Mouse (Mus musculus) stomach, embryonic 15.5 days (tissue): Measurements from ENCODE around the gene Vmn1r26. TPM values are rescaled to one million over a fixed set of nuclear protein-coding genes. Genes with fewer than 3 reads are reported as not detected.
"Not testable (repeated sequence)": the region's sequence is repeated elsewhere in the genome, so short reads cannot be mapped to it uniquely, and the experiment has no call there.

Experiments
- ATAC-seq: fragments of 200-750 bp; cut with Nextera tagmentation; 2 replicates; pipeline ENCODE4 v1.8.0; 2017; ENCODE audit warnings: low read depth, moderate number of reproducible peaks, moderate TSS enrichment; ENCODE audit not compliant: insufficient read depth, low FRiP score
- H3K27ac ChIP-seq: fragments of 300-500 bp; sonication (generic); 2 replicates; pipeline ENCODE4 v1.5.1; 2015; ENCODE audit warnings: mild to moderate bottlenecking, inconsistent platforms
- H3K27me3 ChIP-seq: fragments of 300-500 bp; sonication (generic); replicated peaks from 2 replicates; pipeline ENCODE4 v1.6.1; 2015; ENCODE audit warnings: inconsistent platforms
- H3K36me3 ChIP-seq: fragments of 300-500 bp; sonication (generic); 2 replicates; pipeline ENCODE4 v1.6.1; 2015; ENCODE audit warnings: inconsistent platforms
- H3K4me1 ChIP-seq: fragments of 300-500 bp; sonication (generic); 2 replicates; pipeline ENCODE4 v1.6.1; 2015; ENCODE audit warnings: inconsistent platforms
- H3K4me2 ChIP-seq: fragments of 300-500 bp; sonication (generic); 2 replicates; pipeline ENCODE4 v1.6.1; 2015; ENCODE audit warnings: mild to moderate bottlenecking, inconsistent platforms
- H3K4me3 ChIP-seq: fragments of 300-500 bp; sonication (generic); replicated peaks from 2 replicates; pipeline ENCODE4 v1.5.1; 2015; ENCODE audit warnings: inconsistent platforms
- H3K9ac ChIP-seq: fragments of 300-500 bp; sonication (generic); 2 replicates; pipeline ENCODE4 v1.6.1; 2015; ENCODE audit warnings: inconsistent platforms
- H3K9me3 ChIP-seq: fragments of 300-500 bp; sonication (generic); 2 replicates; pipeline ENCODE4 v1.6.1; 2016; ENCODE audit warnings: inconsistent platforms
- WGBS: fragments of 180-500 bp; shearing (Covaris S2); methylation state at CpG from one replicate; pipeline ENCODE4 v1.1.7; 2015; 5-methylcytosine and 5-hydroxymethylcytosine counted together
- polyA plus RNA-seq: library from polyadenylated mRNA; unstranded; fragments of >200 nt; fragmentation: Nextera tagmentation; extraction: Ambion mirVana; gene quantifications from 2 replicates; pipeline ENCODE4 v1.2.1, GENCODE M21; 2015

The Vmn1r26 gene
- polyA plus RNA-seq, result not detected in 2 replicates

DNA sequence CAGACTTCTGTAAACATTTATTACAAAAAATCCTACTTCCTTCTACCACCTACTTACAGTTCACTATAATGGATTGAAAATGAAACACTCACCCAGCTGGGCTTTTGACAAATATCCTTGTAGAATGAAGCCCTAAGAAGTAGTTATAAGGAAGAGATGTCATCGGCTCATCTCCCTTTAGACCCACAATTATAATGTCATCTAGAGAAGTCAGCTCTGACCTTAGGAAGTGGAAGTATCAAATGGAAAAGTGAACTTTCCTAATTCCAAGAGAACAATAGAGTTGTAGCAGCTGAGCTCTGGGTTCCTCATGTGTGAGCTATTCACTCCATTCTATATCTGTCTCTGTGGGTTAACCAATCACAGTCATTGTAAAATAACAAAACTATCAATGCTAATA lies at the start of gene Vmn1r26:
TSS of gene Vmn1r26 (minus strand) at position 101 of the 400 bp plus-strand sequence.
- Histone ChIP-seq H3K4me2 (no peak within 1 kb of the TSS), H3K36me3 (no peaks in the 10 kb centered on the region), H3K27ac (no peak within 1 kb of the TSS), H3K9me3 (no peaks in the 10 kb centered on the region), H3K4me3 (no peak within 1 kb of the TSS), H3K4me1 (no peaks in the 10 kb centered on the region), H3K27me3 (no peaks in the 10 kb centered on the region), H3K9ac (no peak within 1 kb of the TSS)
- ATAC-seq, result no peak
- 89% methylated on average over 1 of the region's 1 CpGs for WGBS

DNA sequence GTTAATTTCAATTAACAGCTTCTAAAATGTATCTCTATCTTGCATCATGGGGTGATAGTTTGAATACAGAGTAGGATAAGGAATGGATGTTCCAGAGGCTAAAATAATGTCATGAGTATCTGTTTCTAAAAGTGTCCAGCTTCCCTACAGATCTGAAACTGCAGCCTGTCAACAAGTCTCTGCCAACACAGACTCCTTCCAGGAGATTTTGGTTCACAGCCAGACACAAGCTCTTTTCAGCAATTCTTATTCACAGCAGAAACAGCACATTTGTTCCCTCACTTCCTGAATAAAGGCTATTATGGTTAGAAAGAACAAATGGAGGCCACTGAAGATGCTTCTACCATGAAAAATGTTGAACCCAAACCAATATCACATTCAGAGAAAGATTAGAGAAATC lies 29.1 kb upstream of the Vmn1r26 start:
- Histone ChIP-seq H3K9ac (no peak overlapping the region), H3K4me2 (no peak overlapping the region), H3K4me3 (no peak overlapping the region), H3K9me3 (no peaks in the 10 kb centered on the region), H3K4me1 (no peaks in the 10 kb centered on the region), H3K27me3 (no peaks in the 10 kb centered on the region), H3K36me3 (no peaks in the 10 kb centered on the region), H3K27ac (no peak overlapping the region)
- ATAC-seq, result no peak

- H3K36me3 ChIP-seq, ATAC-seq, H3K4me2 ChIP-seq, H3K27ac ChIP-seq, H3K9me3 ChIP-seq, H3K27me3 ChIP-seq, H3K4me1 ChIP-seq, H3K9ac ChIP-seq, H3K4me3 ChIP-seq: not testable (repeated sequence)
- WGBS, result 87% methylated on average over 21 of the region's 21 CpGs
Measured at GRCm38 (mm10) chr6:58017478-58017877, 2.5 kb upstream of the Vmn1r26 start.

DNA sequence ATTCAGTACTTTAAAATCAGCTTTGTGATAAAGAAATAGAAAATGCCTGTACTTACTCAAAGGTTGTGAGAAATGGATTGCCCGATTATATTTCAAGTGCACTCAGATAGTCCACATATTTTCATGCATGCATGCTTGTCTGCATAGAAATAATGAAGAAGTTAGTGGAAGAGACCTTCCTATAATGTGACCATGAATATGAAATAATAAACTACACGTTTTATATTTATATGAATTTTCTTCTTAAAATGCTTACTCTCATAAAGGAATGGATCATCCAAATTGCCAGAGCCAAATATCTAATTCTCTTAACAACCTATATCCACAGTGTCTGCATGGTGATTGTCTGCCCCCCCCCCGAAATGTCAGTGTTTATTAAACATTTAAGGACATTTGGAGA lies 34.2 kb downstream of the Vmn1r26 start, which contains the start of gene Vmn1r25:
TSS of gene Vmn1r25 (minus strand) at position 101 of the 400 bp plus-strand sequence.
- no peak within 1 kb of the TSS for H3K27ac ChIP-seq
- H3K27me3 ChIP-seq, result no peaks in the 10 kb centered on the region
- no peak for ATAC-seq
- 56% methylated on average over 3 of the region's 3 CpGs for WGBS
- no peaks in the 10 kb centered on the region for H3K9me3 ChIP-seq
- H3K9ac ChIP-seq, result no peak within 1 kb of the TSS
- no peak within 1 kb of the TSS for H3K4me3 ChIP-seq
- no peak within 1 kb of the TSS for H3K4me2 ChIP-seq
- H3K36me3 ChIP-seq, result no peaks in the 10 kb centered on the region
- H3K4me1 ChIP-seq, result no peaks in the 10 kb centered on the region

GRCm38 (mm10) chr6:57961403-57961802 lies 53.6 kb downstream of the Vmn1r26 start, which contains the start of gene Vmn1r24:
Vmn1r24 (minus strand) TSS chr6:57961503.
- H3K4me2 ChIP-seq, H3K9ac ChIP-seq, H3K9me3 ChIP-seq, H3K27me3 ChIP-seq, H3K27ac ChIP-seq, H3K4me3 ChIP-seq, H3K36me3 ChIP-seq, H3K4me1 ChIP-seq, ATAC-seq: not testable (repeated sequence)
- WGBS, result 58% methylated on average over 1 of the region's 1 CpGs

Other genes with a start within 250 kb of the Vmn1r26 start
- 45.4 and 46.2 TPM in 2 replicates for gene Vopp1, start 190.0 kb downstream of the Vmn1r26 start, polyA plus RNA-seq
- not detected in 2 replicates for gene Vmn1r21, start 164.8 kb downstream of the Vmn1r26 start, polyA plus RNA-seq
- not detected in 2 replicates for gene Vmn1r22, start 107.1 kb downstream of the Vmn1r26 start, polyA plus RNA-seq
- not detected in 2 replicates for gene Vmn1r23, start 88.3 kb downstream of the Vmn1r26 start, polyA plus RNA-seq
- not detected in 2 replicates for gene Vmn1r24, start 53.7 kb downstream of the Vmn1r26 start, polyA plus RNA-seq
- gene Vmn1r25, start 34.3 kb downstream of the Vmn1r26 start, polyA plus RNA-seq, result not detected in 2 replicates
- gene Vmn1r27, start 203.7 kb upstream of the Vmn1r26 start, polyA plus RNA-seq, result not detected in 2 replicates
- gene Vmn1r28, start 246.9 kb upstream of the Vmn1r26 start, polyA plus RNA-seq, result not detected in 2 replicates